Mouse (Mus musculus): ENCODE measurements around the gene Naa80. TPM values are rescaled to one million over a fixed set of nuclear protein-coding genes. Genes with fewer than 3 reads are reported as not detected.

Naa80 gene
- total and polyA plus RNA-seq, 2 experiments from 2014 or later = 19.4 to 32.8 TPM

DNA sequence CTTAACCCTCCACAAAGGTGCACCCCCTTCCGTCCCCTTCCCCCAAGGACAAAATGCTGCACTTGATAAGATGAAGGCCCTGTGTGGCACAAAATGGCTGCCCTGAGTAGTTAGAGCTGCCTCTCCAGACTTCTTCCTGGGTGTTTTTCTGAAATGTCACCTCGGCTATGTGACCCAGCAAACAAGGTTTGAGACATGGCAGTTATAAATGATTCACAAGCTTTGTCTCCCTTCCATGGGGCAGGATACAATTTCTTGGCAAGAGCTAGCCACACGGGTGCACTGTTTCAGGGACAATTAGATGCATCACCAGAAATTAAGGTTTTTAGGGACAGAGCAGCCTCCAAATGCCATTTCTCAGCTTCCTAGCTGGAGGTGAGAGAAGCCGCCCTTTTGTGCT is 38.3 kb upstream of the Naa80 start:
- H3K27me3 ChIP-seq (ENCODE audit: insufficient read depth, low read length) = no peaks in the 10 kb centered on the region
- TF ChIP-seq CTCF (IDR thresholded peaks at IDR 0.05; ENCODE audit: low read depth) = no peak
- H3K4me2 ChIP-seq (ENCODE audit: low read depth, low read length) = peak overlapping the region; percentile 95; the same call in 1 of the 2 replicates
- peak overlapping the region; percentile 40; the same call in 1 of the 2 replicates for H3K9ac ChIP-seq (replicated peaks; ENCODE audit: low read length)
- peaks cover 35% of the 10 kb centered on the region for H3K4me1 ChIP-seq (ENCODE audit: insufficient read depth, low read length)
- ATAC-seq = no peak
- H3K4me3 ChIP-seq (ENCODE audit: low read length) = no peak overlapping the region
- DNase-seq (ENCODE audit: low spot score) = no peak
- WGBS = 65% methylated on average over 4 of the region's 4 CpGs
- no peak overlapping the region for H3K27ac ChIP-seq
- no peaks in the 10 kb centered on the region for H3K9me3 ChIP-seq (ENCODE audit: low read length)
- H3K36me3 ChIP-seq (ENCODE audit: insufficient read depth, low read length) = peaks cover 18% of the 10 kb centered on the region; the same call in 1 of the 2 replicates

DNA sequence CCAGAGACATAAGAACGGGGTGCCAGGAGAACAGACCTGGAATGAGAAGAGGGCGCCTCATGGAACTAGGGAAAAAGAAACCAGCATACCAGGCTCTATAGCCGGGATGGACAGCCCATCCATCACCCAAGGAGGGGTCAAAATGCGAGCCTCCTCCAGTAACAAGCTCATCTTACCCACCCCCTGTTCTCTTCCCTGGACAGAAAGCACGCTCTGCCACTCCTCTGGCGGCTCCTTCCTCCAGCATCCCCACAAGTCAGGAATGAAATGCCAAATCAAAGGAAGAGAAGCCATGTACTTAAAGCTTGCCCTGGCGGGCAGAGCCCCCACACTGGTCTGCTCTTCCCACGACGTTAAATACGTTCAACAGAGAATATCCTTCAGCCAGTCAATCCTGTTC is 37.7 kb upstream of the Naa80 start:
- peaks cover 29% of the 10 kb centered on the region for H3K4me1 ChIP-seq (ENCODE audit: insufficient read depth, low read length)
- DNase-seq (ENCODE audit: low spot score) = no peak
- 33% methylated on average over 10 of the region's 10 CpGs for WGBS
- peak overlapping the region; percentile 63 for H3K4me3 ChIP-seq (ENCODE audit: low read length)
- no peaks in the 10 kb centered on the region for H3K27me3 ChIP-seq (ENCODE audit: insufficient read depth, low read length)
- no peaks in the 10 kb centered on the region for H3K9me3 ChIP-seq (ENCODE audit: low read length)
- 0 out of 2 replicates have a peak overlapping the region, but pooled peaks have one; percentile 69 for H3K27ac ChIP-seq
- H3K36me3 ChIP-seq (ENCODE audit: insufficient read depth, low read length) = peaks cover 18% of the 10 kb centered on the region; the same call in 1 of the 2 replicates
- no peak for ATAC-seq
- H3K9ac ChIP-seq (replicated peaks; ENCODE audit: low read length) = peak overlapping the region; percentile 40
- peak overlapping the region; percentile 95 for H3K4me2 ChIP-seq (ENCODE audit: low read depth, low read length)
- no peak for TF ChIP-seq CTCF (IDR thresholded peaks at IDR 0.05; ENCODE audit: low read depth)

DNA sequence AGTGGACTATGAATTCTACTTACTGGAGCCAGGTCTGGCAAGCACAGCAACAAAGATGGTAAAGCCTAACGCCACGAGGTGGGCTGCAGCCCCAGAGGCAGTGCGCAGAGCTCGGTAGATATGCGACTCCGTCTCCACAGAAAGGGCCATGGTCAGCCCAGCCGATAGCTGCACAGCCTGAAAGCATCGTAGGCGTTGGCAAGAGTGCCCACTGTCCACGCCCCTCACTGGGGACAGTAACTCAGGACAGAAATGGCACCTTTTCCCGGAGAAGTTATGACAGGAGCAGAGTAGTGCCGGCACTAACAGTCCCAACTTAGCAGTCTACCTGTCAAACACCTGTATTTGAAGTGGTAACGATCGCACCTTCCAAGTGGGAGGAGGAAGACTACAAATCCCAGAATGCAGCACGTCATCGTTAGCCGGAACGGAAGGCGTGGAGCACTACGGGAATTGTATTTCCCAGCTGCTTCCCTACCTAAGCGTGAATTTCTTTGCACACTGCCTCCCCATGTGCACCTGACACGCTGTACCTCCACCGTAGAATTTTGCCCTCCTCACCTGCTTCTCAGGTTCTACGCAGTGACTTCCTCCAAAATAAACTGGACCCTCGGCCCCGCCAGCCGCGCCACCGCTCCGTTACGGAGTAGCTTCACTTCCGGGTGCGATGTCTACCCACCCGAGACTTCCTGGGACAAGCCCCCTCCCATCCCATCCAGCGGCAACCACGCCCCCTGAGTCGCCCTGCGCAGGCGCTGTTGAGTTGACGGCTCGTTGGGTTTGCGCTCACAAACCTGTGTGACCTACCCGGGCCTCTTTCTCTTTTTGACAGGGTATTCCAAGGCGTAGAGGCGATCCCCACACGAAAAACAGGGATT is 37.0 kb upstream of the Naa80 start, which contains the start of the genes Cyb561d2 and Nprl2:
TSS of gene Cyb561d2 (minus strand) at position 720 of the 878 bp plus-strand sequence.
TSS of gene Nprl2 (plus strand) at position 753 of the 878 bp plus-strand sequence.
- 0 out of 2 replicates have a peak, but pooled peaks have one; percentile 4 for TF ChIP-seq CTCF (IDR thresholded peaks at IDR 0.05; ENCODE audit: low read depth)
- Histone ChIP-seq H3K27me3 (ENCODE audit: insufficient read depth, low read length) (no peaks in the 10 kb centered on the region), H3K27ac (peak within 1 kb of the TSS; percentile 69), H3K4me2 (ENCODE audit: low read depth, low read length) (peak within 1 kb of the TSS; percentile 95), H3K4me1 (ENCODE audit: insufficient read depth, low read length) (peaks cover 24% of the 10 kb centered on the region; the same call in 1 of the 2 replicates), H3K36me3 (ENCODE audit: insufficient read depth, low read length) (peaks cover 18% of the 10 kb centered on the region; the same call in 1 of the 2 replicates), H3K9ac (replicated peaks; ENCODE audit: low read length) (peak within 1 kb of the TSS; percentile 40), H3K4me3 (ENCODE audit: low read length) (peak within 1 kb of the TSS; percentile 63), H3K9me3 (ENCODE audit: low read length) (no peaks in the 10 kb centered on the region)
- DNase-seq (ENCODE audit: low spot score) (peak; percentile 96), ATAC-seq (peak; percentile 91)
- under 1% methylated on average over 46 of the region's 46 CpGs for WGBS

DNA sequence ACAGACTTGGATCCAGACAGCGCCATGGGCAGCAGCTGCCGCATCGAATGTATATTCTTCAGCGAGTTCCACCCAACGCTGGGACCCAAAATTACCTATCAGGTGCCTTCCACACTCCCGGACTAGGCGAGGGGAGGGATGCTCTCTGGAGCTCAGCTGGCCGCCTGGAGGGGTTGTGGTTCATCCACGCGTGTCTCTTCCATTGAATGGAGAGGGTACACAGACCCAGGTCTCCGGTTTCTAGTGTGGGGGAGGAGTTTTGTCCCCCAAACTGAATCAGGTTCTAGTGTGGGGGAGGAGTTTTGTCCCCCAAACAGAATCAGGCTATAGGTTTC is 36.4 kb upstream of the Naa80 start:
- DNase-seq (ENCODE audit: low spot score) (no peak), ATAC-seq (peak; percentile 12; the same call in 1 of the 2 replicates)
- TF ChIP-seq CTCF (IDR thresholded peaks at IDR 0.05; ENCODE audit: low read depth) = no peak
- peak overlapping the region; percentile 95 for H3K4me2 ChIP-seq (ENCODE audit: low read depth, low read length)
- peak overlapping the region; percentile 69 for H3K27ac ChIP-seq
- no peaks in the 10 kb centered on the region for H3K9me3 ChIP-seq (ENCODE audit: low read length)
- H3K4me1 ChIP-seq (ENCODE audit: insufficient read depth, low read length) = peaks cover 24% of the 10 kb centered on the region
- H3K36me3 ChIP-seq (ENCODE audit: insufficient read depth, low read length) = peaks cover 18% of the 10 kb centered on the region; the same call in 1 of the 2 replicates
- 3% methylated on average over 11 of the region's 11 CpGs for WGBS
- H3K9ac ChIP-seq (replicated peaks; ENCODE audit: low read length) = peak overlapping the region; percentile 40
- H3K4me3 ChIP-seq (ENCODE audit: low read length) = peak overlapping the region; percentile 63
- H3K27me3 ChIP-seq (ENCODE audit: insufficient read depth, low read length) = no peaks in the 10 kb centered on the region

DNA sequence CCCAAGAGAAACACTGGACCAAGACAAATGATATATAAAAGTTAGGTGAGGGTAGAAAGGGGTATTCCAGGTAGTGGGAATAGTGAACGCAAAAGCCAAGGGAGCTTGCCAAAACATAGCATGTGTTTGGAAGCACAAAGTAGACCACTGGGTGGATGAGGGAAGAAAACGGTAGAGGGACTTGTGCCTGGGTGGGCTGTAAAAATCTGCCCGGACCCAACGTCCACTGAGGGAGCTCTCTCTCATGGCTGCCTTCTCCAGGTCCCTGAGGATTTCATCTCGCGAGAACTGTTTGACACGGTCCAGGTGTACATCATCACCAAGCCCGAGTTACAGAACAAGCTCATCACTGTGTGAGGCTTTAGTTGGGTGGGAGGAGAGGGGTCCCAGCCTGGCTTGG is 36.0 kb upstream of the Naa80 start:
- H3K9ac ChIP-seq (replicated peaks; ENCODE audit: low read length) = peak overlapping the region; percentile 40
- H3K9me3 ChIP-seq (ENCODE audit: low read length) = no peaks in the 10 kb centered on the region
- peak overlapping the region; percentile 63 for H3K4me3 ChIP-seq (ENCODE audit: low read length)
- DNase-seq (ENCODE audit: low spot score) (no peak), ATAC-seq (no peak)
- no peaks in the 10 kb centered on the region for H3K27me3 ChIP-seq (ENCODE audit: insufficient read depth, low read length)
- H3K27ac ChIP-seq = no peak overlapping the region
- no peak for TF ChIP-seq CTCF (IDR thresholded peaks at IDR 0.05; ENCODE audit: low read depth)
- H3K4me1 ChIP-seq (ENCODE audit: insufficient read depth, low read length) = peaks cover 25% of the 10 kb centered on the region
- peaks cover 16% of the 10 kb centered on the region; the same call in 1 of the 2 replicates for H3K36me3 ChIP-seq (ENCODE audit: insufficient read depth, low read length)
- 44% methylated on average over 8 of the region's 8 CpGs for WGBS
- peak overlapping the region; percentile 95 for H3K4me2 ChIP-seq (ENCODE audit: low read depth, low read length)

DNA sequence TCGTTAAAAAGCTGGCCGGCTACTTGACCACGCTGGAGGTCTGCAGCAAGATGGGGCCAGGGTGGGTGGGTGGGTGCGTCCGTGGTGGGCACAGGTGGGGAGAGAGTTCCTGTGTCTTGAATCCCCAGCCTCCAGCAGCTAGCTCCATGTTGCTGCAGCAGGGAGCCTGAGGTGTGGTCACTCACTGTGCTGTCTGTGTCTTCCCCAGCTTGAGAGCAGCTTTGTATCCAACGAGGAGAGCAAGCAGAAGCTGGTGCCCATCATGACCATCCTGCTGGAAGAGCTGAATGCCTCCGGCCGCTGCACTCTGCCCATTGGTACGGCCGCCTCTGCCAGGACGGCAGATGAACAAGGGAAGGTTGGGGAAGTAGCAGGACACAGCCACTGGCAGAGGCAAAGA is 35.4 kb upstream of the Naa80 start:
- H3K36me3 ChIP-seq (ENCODE audit: insufficient read depth, low read length) = peaks cover 11% of the 10 kb centered on the region; the same call in 1 of the 2 replicates
- ATAC-seq (no peak), DNase-seq (ENCODE audit: low spot score) (no peak)
- no peak overlapping the region for H3K4me3 ChIP-seq (ENCODE audit: low read length)
- H3K4me2 ChIP-seq (ENCODE audit: low read depth, low read length) = no peak overlapping the region
- H3K27ac ChIP-seq = no peak overlapping the region
- WGBS = 90% methylated on average over 11 of the region's 11 CpGs
- peaks cover 26% of the 10 kb centered on the region for H3K4me1 ChIP-seq (ENCODE audit: insufficient read depth, low read length)
- no peaks in the 10 kb centered on the region for H3K27me3 ChIP-seq (ENCODE audit: insufficient read depth, low read length)
- H3K9ac ChIP-seq (replicated peaks; ENCODE audit: low read length) = no peak overlapping the region
- no peak for TF ChIP-seq CTCF (IDR thresholded peaks at IDR 0.05; ENCODE audit: low read depth)
- no peaks in the 10 kb centered on the region for H3K9me3 ChIP-seq (ENCODE audit: low read length)
